Mouse (Mus musculus): ENCODE measurements at regions not wholly inside any gene's neighbourhood (a gene's known extent, or its start where the extent isn't known, plus 50 kb on each side); places are given as distances from the start of the nearest gene placed in this dataset.

GRCm38 (mm10) chr5:126099931-126100330 lies 568.4 kb downstream of the Tmem132b start:
- H3K9me3 ChIP-seq (replicated peaks; ENCODE audit: low read length) = peaks cover 64% of the 10 kb centered on the region
- no peaks in the 10 kb centered on the region for H3K4me1 ChIP-seq (ENCODE audit: control insufficient read depth in 1 of 2, insufficient read depth in 2 of 2)
- in situ Hi-C loops (cut with MboI; ENCODE audit: low pct_ligation_motif_present, low pct_unique_long_range_greater_than_20kb, low sequenced_read_pairs) = no loop called here
- no peaks in the 10 kb centered on the region for H3K27me3 ChIP-seq (replicated peaks)
- dilution Hi-C loops (cut with MboI; ENCODE audit: extremely low pct_ligation_motif_present, extremely low pct_unique_long_range_greater_than_20kb, low sequenced_read_pairs) = no loop called here
- no peak overlapping the region for H3K9ac ChIP-seq (ENCODE audit: insufficient read depth, low read depth)
- no peak for TF ChIP-seq RAD21 (IDR thresholded peaks at IDR 0.05; ENCODE audit: low read depth, low read length)
- H3K79me2 ChIP-seq (replicated peaks; ENCODE audit: control insufficient read depth, extremely low read depth, insufficient read depth, poor library complexity, severe bottlenecking) = no peaks in the 10 kb centered on the region
- no peak overlapping the region for H3K4me3 ChIP-seq (replicated peaks in 1 of 3; ENCODE audit: low read depth in 2 of 3, low read length in 2 of 3, poor library complexity in 1 of 3)
- no peak overlapping the region for H3K27ac ChIP-seq (ENCODE audit: insufficient read depth, low read depth)
- DNase-seq (ENCODE audit: extremely low read depth) = no peak
- H3K36me3 ChIP-seq (replicated peaks in 1 of 2; ENCODE audit: control insufficient read depth in 1 of 2, insufficient read depth in 1 of 2, low read length in 1 of 2) = no peaks in the 10 kb centered on the region
- no peak overlapping the region for H3K4me2 ChIP-seq (ENCODE audit: insufficient read depth, low read depth, poor library complexity, severe bottlenecking)

GRCm38 (mm10) chr5:126104464-126104863 lies 572.9 kb downstream of the Tmem132b start:
- H3K4me3 ChIP-seq (replicated peaks in 1 of 3; ENCODE audit: low read depth in 2 of 3, low read length in 2 of 3, poor library complexity in 1 of 3) = no peak overlapping the region
- H3K4me2 ChIP-seq (ENCODE audit: insufficient read depth, low read depth, poor library complexity, severe bottlenecking) = no peak overlapping the region
- no peaks in the 10 kb centered on the region for H3K4me1 ChIP-seq (ENCODE audit: control insufficient read depth in 1 of 2, insufficient read depth in 2 of 2)
- H3K27ac ChIP-seq (ENCODE audit: insufficient read depth, low read depth) = no peak overlapping the region
- H3K27me3 ChIP-seq (replicated peaks) = no peaks in the 10 kb centered on the region
- no peak overlapping the region for H3K9ac ChIP-seq (ENCODE audit: insufficient read depth, low read depth)
- H3K9me3 ChIP-seq (replicated peaks; ENCODE audit: low read length) = peaks cover 65% of the 10 kb centered on the region
- H3K36me3 ChIP-seq (replicated peaks in 1 of 2; ENCODE audit: control insufficient read depth in 1 of 2, insufficient read depth in 1 of 2, low read length in 1 of 2) = no peaks in the 10 kb centered on the region
- dilution Hi-C loops (cut with MboI; ENCODE audit: extremely low pct_ligation_motif_present, extremely low pct_unique_long_range_greater_than_20kb, low sequenced_read_pairs) = no loop called here
- H3K79me2 ChIP-seq (replicated peaks; ENCODE audit: control insufficient read depth, extremely low read depth, insufficient read depth, poor library complexity, severe bottlenecking) = no peaks in the 10 kb centered on the region
- TF ChIP-seq NRF1 (IDR thresholded peaks at IDR 0.05; ENCODE audit: low read depth, low read length) (no peak), CHD1 (IDR thresholded peaks at IDR 0.05; ENCODE audit: low read depth, low read length) (no peak), TBP (conservative IDR thresholded peaks at IDR 0.05; ENCODE audit: low read depth, low read length) (no peak), MAZ (IDR thresholded peaks at IDR 0.05; ENCODE audit: low read depth, low read length) (no peak), SMC3 (IDR thresholded peaks at IDR 0.05; ENCODE audit: low read depth, low read length) (no peak), EP300 (IDR thresholded peaks at IDR 0.05; ENCODE audit: low read length) (no peak), CHD2 (IDR thresholded peaks at IDR 0.05; ENCODE audit: low read length) (no peak), MAX (IDR thresholded peaks at IDR 0.05; ENCODE audit: low read length) (no peak), BHLHE40 (IDR thresholded peaks at IDR 0.05; ENCODE audit: low read depth, low read length) (no peak), POLR2AphosphoS2 (IDR thresholded peaks at IDR 0.05; ENCODE audit: low read depth, low read length) (no peak), MEF2A (IDR thresholded peaks at IDR 0.05; ENCODE audit: borderline replicate concordance, low read depth, low read length) (no peak), ZNF384 (IDR thresholded peaks at IDR 0.05; ENCODE audit: low read depth, low read length) (no peak), IRF4 (IDR thresholded peaks at IDR 0.05; ENCODE audit: low read depth, low read length) (no peak), USF1 (IDR thresholded peaks at IDR 0.05; ENCODE audit: low read depth, low read length) (no peak), UBTF (IDR thresholded peaks at IDR 0.05; ENCODE audit: low read depth, low read length) (no peak), KAT2A (IDR thresholded peaks at IDR 0.05; ENCODE audit: insufficient replicate concordance, low read length) (no peak), RCOR1 (conservative IDR thresholded peaks at IDR 0.05; ENCODE audit: low read depth, low read length) (no peak)
- in situ Hi-C loops (cut with MboI; ENCODE audit: low pct_ligation_motif_present, low pct_unique_long_range_greater_than_20kb, low sequenced_read_pairs) = no loop called here
- no peak for DNase-seq (ENCODE audit: extremely low read depth)

Data from CH12.LX (cell line).